Mouse (Mus musculus): ENCODE measurements around the gene Rhobtb3.
"Not testable (repeated sequence)": the region's sequence is repeated elsewhere in the genome, so short reads cannot be mapped to it uniquely, and the experiment has no call there.

The Rhobtb3 gene

DNA sequence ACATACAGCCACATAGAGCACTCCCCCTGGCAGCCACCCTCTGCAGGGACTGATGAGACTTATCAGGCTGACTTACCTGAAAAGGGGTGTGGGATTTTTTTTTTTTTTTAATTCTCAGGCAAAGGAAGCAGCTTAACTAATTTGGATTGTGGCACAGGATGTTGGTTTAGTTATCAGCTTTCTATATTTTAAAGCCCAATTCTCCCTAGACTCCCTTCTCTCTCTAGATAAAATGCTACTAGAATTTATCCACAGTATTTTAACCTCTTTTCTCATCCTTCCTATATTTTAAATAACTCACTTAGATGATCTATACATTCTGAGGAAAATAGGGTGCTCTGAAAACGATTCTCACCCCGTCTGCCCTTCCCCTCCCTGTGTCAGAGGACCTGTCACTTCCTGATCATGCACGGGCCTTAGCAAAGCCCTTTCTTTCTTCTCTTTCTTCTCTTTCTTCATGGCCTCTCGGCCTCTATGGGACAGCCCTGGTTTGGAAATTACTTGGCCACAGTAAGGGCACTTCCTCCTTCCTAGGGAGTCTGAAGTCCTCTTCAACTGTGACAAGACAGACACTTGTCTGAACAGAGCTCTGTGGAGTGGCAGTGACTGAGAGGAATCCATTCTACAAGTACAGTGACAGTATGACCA lies 98.1 kb downstream of the Rhobtb3 start:
- DNase-seq (ENCODE audit: low read depth): no peak

DNA sequence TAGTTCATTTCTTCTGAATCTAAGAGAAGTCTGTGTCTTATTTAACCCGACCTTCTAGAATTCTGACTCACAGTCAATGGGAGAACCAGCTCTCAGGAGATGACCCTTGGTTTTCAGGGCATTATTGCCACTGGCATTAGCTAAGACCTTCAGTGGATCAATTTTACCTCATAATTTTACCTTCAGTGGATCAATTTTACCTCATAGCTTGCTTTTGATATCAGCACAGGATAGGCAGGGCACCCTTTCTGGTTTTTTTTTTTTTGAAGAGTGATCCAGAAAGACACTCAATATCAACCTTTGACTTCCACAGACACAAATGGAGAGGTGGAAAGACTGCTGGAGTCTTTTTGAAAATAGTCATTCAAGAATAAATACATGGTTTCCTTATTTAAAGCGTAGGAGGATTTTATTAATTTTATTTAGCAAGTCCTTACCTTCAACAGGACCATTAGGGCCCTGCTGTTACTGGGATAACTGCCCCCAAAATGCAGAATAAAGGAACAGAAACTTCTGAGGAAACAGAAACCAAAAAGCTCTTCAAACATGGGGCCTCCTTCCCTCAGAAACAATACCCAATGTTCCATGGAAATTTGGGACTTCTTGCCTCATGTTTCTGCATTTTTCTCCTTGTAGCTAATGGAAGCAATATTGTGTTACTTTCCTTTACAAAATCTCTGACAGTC lies 98.7 kb downstream of the Rhobtb3 start:
- no peak for DNase-seq (ENCODE audit: low read depth)

DNA sequence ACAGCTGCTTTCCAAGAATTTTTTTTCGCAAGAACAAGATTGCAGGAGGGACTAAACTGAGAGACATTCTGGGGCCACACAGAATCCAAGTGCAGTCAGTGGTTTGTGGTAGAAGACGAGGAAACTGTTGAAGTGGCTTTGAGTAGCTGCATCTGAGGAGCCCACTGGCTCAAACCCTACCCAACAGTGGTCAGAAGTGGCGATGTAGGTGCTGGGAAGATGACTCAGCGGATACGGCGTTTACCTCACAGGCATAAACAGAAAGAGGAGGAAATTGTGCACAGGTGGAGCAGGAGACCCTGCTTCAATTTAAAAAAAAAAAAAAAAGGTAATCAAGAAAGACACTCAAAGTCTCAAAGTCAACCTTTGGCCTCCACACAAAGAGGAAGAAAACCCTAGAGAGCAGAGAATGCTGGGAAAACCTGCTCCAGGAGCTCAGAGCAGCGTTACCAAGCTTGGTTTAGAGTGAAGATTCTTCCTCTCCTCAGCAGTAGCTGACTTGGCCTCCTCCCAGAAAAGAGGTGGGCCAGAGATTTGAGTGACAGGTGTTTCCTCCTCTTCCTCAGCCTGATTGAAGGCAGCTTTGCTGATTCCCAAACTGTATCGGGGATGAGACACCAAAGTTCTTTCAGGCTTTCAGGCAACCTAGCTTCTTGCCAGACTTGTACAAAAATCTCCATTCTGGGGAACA lies 99.6 kb downstream of the Rhobtb3 start:
- DNase-seq (ENCODE audit: low read depth): no peak

DNA sequence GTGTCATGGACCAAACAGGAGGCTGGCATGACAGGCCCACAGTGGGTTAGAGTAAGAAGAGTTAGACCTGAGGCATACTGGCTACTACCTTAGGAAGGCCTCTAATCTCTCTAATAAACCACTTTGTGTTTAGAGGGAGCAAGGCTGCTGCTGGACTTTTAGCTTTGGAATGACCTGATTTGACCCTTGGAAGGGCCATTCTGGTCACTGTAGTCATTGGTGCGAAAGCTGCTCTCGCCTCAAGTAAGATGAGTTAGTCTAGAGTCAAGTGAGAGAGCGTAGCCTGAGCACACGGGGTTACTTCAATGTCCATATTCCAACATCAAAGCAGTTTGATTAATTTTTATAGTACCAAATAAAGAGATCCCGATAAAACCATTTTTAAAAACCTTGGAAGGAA lies 100.4 kb downstream of the Rhobtb3 start:
- DNase-seq (ENCODE audit: low read depth): no peak

- DNase-seq (ENCODE audit: low read depth): no peak
Measured at GRCm38 (mm10) chr13:75841950-75842349, 101.8 kb downstream of the Rhobtb3 start.

- DNase-seq (ENCODE audit: low read depth): no peak
Measured at GRCm38 (mm10) chr13:75840752-75841285, 102.9 kb downstream of the Rhobtb3 start.

GRCm38 (mm10) chr13:75839719-75840481 lies 103.8 kb downstream of the Rhobtb3 start, which contains the start of gene Glrx:
Gene Glrx, plus strand, starts transcription at chr13:75839868.
- DNase-seq (ENCODE audit: low read depth): peak; percentile 74

DNA sequence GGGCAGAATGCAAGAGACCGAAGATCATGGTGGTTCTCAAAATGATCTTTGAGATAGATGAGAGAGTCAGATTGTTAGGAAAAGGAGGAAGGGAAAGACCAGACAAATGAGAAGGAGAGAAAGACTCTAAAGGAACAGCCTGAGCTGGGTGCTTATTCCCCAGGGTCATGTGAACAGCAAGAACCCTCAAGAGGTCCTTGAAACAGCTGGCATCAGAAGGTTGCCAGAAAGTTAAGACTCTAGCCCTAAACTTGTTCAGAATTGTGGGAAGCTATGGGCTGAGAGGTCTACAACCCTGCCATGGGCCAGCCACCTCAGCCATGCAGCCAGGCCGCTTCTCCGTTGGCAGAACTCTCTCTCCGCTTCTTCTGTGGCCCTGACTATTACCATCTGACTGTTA lies 105.2 kb downstream of the Rhobtb3 start:
- DNase-seq (ENCODE audit: low read depth): no peak

GRCm38 (mm10) chr13:75835461-75835860 lies 108.3 kb downstream of the Rhobtb3 start:
- no peak for DNase-seq (ENCODE audit: low read depth)

DNA sequence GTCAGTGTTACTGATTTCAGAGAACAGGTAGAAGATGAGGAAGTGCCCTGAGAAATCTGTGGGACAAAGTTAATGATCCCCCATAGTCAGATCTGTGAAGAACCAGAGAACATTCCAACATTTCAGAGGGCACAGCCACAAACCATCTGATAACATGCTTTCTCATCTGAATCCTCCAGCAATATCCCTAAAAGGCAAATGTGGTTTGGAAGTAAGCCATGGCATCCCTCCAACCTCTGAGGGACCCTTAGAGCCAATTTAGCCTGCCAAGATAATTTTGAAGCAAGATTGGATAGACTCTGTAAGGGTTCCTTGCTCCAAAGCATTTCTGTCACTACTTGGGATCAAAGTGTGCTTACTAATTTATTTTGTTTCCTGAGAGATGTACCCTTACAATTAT lies 110.2 kb downstream of the Rhobtb3 start:
- peak; percentile 62 for DNase-seq (ENCODE audit: low read depth)

GRCm38 (mm10) chr13:75832697-75833096 lies 111.0 kb downstream of the Rhobtb3 start:
- no peak for DNase-seq (ENCODE audit: low read depth)

DNA sequence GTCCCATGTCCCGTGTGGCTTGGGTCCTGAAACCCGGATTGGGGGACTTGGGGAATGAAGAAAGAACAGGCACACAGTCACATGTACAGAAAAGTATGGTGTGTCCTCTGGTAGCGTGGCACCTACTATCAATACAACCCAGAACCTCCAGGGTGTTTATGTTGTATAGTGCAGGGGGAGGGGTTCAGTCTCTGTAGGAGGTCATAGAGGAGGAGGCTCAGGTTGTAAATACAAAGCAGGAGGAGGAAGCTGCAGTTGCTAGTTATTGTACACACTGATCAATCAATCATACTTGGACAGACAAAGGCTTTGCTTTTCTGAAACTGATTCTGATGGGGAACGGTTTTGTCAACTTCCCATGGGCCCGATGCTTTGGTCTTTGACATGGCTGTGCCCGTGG lies 112.0 kb downstream of the Rhobtb3 start:
- DNase-seq (ENCODE audit: low read depth): no peak

- no peak for DNase-seq (ENCODE audit: low read depth)
Measured at GRCm38 (mm10) chr13:75830708-75831107, 113.0 kb downstream of the Rhobtb3 start.

DNA sequence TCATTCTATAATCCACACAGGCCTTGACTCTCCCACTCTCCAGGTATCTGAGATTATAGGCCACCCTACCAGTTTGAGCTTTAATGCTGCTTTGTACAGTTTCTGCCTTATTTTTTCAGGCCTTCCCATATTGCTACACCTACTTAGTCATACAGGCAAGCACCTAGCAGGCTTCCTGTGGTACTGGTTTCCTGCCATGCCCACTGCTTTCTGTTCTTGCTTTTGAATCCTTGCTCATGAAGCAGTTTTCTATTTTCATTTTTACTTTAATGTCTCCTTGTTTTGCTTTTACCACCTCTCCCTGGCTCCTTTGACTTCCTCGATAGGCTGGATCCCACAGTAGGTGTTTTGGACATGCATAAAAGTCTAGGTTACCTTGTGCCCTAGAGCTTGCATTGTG lies 118.3 kb downstream of the Rhobtb3 start:
- DNase-seq (ENCODE audit: low read depth): no peak

GRCm38 (mm10) chr13:75824611-75825319 lies 119.0 kb downstream of the Rhobtb3 start:
- peak; percentile 46 for DNase-seq (ENCODE audit: low read depth)

DNA sequence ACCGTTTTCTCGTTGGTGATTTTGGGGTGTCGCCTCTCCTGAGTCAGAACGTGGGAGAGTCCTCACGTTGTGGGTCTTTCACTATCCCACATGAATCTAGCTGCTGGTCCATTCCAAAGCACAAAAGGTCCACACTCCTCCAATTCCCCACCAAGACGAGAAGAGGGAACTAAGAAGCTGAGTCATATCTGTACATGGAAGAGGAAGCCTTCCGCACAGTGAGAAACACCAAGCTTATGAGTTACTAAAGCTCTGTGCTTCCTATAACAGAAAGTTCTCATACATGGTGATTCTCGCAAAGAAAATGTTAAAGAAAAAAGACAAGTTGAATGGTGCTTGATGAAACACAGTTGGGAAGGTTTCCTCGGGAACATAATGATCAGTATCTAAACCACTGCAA lies 120.5 kb downstream of the Rhobtb3 start:
- no peak for DNase-seq (ENCODE audit: low read depth)

DNA sequence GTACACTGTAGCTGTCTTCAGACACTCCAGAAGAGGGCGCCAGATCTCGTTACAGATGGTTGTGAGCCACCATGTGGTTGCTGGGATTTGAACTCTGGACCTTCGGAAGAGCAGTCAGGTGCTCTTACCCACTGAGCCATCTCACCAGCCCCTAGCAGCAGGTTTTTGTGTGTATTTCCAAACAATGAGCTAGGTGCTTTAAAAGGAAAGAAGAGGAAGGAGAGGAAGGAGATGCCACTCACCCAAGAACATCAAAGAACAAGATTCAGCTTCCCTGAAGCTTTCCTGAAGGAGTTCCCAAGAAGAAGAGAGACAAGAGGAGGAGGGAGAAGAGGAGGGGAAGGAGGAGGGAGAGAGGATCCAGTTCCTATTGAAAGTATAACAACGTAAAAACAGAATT lies 121.4 kb downstream of the Rhobtb3 start:
- DNase-seq (ENCODE audit: low read depth): not testable (repeated sequence)

- DNase-seq (ENCODE audit: low read depth): no peak
Measured at GRCm38 (mm10) chr13:75819898-75820297, 123.8 kb downstream of the Rhobtb3 start.

Data from fibroblast of lung, adult 2 months (primary cell).